Mouse (Mus musculus) hindbrain, embryonic 13.5 days (tissue): ENCODE measurements at regions not wholly inside any gene's neighbourhood (a gene's known extent, or its start where the extent isn't known, plus 50 kb on each side); places are given as distances from the start of the nearest gene placed in this dataset.
A peak's percentile ranks its signal among the peaks of the same experiment; 100 is the strongest.

Source experiments
- ATAC-seq: fragments of 200-750 bp; cut with Nextera tagmentation; 2 replicates; pipeline ENCODE4 v1.8.0; 2017; ENCODE audit warnings: moderate TSS enrichment; ENCODE audit not compliant: low FRiP score
- H3K27ac ChIP-seq: fragments of 300-500 bp; sonication (generic); 2 replicates; pipeline ENCODE4 v1.5.1; 2015; ENCODE audit warnings: inconsistent platforms, mild to moderate bottlenecking, moderate library complexity
- H3K27me3 ChIP-seq: fragments of 300-500 bp; sonication (generic); 2 replicates; pipeline ENCODE4 v1.6.1; 2015; ENCODE audit warnings: mild to moderate bottlenecking, inconsistent platforms
- H3K36me3 ChIP-seq: fragments of 300-500 bp; sonication (generic); 2 replicates; pipeline ENCODE4 v1.6.1; 2015; ENCODE audit warnings: mild to moderate bottlenecking, inconsistent platforms
- H3K4me1 ChIP-seq: fragments of 300-500 bp; sonication (generic); replicated peaks from 2 replicates; pipeline ENCODE4 v1.6.1; 2015; ENCODE audit warnings: inconsistent platforms
- H3K4me2 ChIP-seq: fragments of 300-500 bp; sonication (generic); 2 replicates; pipeline ENCODE4 v1.6.1; 2015; ENCODE audit warnings: inconsistent platforms, mild to moderate bottlenecking, moderate library complexity
- H3K4me3 ChIP-seq: fragments of 300-500 bp; sonication (generic); 2 replicates; pipeline ENCODE4 v1.5.1; 2015; ENCODE audit warnings: mild to moderate bottlenecking, inconsistent platforms
- H3K9ac ChIP-seq: fragments of 300-500 bp; sonication (generic); 2 replicates; pipeline ENCODE4 v1.6.1; 2015; ENCODE audit warnings: mild to moderate bottlenecking, inconsistent platforms
- H3K9me3 ChIP-seq: fragments of 300-500 bp; sonication (generic); 2 replicates; pipeline ENCODE4 v1.6.1; 2016; ENCODE audit warnings: inconsistent platforms
- WGBS: fragments of 180-500 bp; shearing (Covaris S2); methylation state at CpG from one replicate; pipeline ENCODE4 v1.1.7; 2015; 5-methylcytosine and 5-hydroxymethylcytosine counted together

DNA sequence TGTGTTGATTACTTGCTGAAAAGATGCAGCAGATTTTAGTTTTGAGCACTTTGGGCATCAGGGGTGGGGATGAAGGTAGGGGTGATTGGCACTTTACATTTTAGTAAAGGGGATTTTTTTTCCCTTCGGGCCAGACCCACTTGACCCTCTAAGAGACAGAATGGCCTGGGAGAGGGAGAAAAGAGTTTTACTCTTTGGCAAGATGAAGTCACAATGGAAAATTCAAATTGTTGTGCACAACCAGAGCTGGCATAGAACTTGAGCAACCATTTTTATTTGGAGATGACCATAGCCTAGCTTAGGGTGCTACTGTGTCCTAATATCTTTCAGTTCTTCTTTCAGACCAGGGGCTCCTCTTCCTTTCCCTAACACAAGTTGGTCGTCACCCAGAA lies 88.5 kb upstream of the Ssbp2 start:
- peaks cover 57% of the 10 kb centered on the region for H3K4me1 ChIP-seq
- H3K27me3 ChIP-seq: no peaks in the 10 kb centered on the region
- H3K9ac ChIP-seq: peak overlapping the region; percentile 58; the same call in 1 of the 2 replicates
- no peaks in the 10 kb centered on the region for H3K9me3 ChIP-seq
- 21% methylated on average over 2 of the region's 2 CpGs for whole genome bisulfite sequencing
- H3K4me2 ChIP-seq: peak overlapping the region; percentile 73
- H3K27ac ChIP-seq: peak overlapping the region; percentile 97
- no peaks in the 10 kb centered on the region for H3K36me3 ChIP-seq
- no peak for ATAC-seq
- peak overlapping the region; percentile 41 for H3K4me3 ChIP-seq

DNA sequence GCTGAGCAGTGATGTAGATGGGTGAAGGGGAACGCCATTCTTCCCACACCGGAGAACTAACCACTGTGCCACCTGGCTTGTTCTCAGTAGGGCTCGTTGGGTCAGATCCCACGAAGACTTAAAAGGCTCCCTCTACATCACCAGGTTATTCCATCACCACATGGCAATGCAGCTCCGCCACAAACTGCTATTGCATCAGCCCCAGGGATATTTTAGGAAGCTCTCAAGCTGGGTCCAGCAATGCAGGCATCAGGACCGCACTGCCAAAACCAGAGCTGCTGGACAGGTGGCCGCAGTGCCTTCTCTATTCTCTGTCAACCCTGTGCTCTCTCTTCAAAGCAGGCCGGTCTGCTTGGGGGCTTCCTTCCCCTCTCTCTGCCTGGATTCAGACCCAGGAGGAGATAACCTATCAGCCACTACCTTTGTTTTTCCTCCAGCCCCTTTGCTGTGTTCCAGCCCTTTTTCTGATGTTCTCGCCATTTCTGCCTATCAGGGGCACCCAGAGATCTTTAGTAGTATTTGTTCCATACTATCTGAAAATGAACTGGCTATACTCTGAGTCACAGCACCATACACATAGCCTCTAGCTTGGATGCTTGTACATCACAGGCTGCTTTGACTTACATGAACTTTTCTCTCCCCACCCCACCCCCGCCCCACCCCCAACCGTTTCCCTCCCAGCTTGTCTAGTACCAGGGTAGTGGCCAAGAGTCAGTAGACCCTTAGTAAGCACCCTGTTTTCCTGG lies 87.8 kb upstream of the Ssbp2 start:
- no peak for ATAC-seq
- H3K27ac ChIP-seq: peak overlapping the region; percentile 97
- no peaks in the 10 kb centered on the region for H3K27me3 ChIP-seq
- peaks cover 54% of the 10 kb centered on the region for H3K4me1 ChIP-seq
- no peak overlapping the region for H3K9ac ChIP-seq
- no peaks in the 10 kb centered on the region for H3K9me3 ChIP-seq
- H3K36me3 ChIP-seq: no peaks in the 10 kb centered on the region
- no peak overlapping the region for H3K4me3 ChIP-seq
- 61% methylated on average over 11 of the region's 11 CpGs for WGBS
- H3K4me2 ChIP-seq: no peak overlapping the region

DNA sequence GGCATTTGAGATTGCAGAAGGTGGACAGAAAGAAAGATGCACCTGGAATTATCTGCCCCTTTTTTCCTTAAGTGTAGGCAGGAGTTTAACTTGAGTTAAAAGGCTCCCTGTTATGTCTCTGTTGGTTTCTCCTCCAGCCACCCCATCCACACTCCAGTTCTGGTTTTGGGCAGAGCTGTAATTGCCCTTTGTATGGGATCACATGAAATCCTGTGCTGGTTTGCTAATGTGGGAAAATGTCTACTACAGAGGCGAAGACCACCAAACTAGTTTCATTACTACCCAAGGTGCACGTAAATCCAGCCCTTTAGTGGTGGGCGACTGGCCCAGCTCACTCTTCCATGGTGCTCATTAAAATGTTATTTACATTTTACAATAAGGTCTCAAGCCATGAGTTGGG lies 85.9 kb upstream of the Ssbp2 start:
- Histone ChIP-seq H3K36me3 (no peaks in the 10 kb centered on the region), H3K4me1 (peaks cover 53% of the 10 kb centered on the region), H3K9me3 (no peaks in the 10 kb centered on the region), H3K27ac (peak overlapping the region; percentile 58), H3K27me3 (no peaks in the 10 kb centered on the region), H3K4me3 (no peak overlapping the region), H3K9ac (no peak overlapping the region), H3K4me2 (no peak overlapping the region; the same call in 1 of the 2 replicates)
- ATAC-seq: no peak
- 3% methylated on average over 3 of the region's 3 CpGs for WGBS

DNA sequence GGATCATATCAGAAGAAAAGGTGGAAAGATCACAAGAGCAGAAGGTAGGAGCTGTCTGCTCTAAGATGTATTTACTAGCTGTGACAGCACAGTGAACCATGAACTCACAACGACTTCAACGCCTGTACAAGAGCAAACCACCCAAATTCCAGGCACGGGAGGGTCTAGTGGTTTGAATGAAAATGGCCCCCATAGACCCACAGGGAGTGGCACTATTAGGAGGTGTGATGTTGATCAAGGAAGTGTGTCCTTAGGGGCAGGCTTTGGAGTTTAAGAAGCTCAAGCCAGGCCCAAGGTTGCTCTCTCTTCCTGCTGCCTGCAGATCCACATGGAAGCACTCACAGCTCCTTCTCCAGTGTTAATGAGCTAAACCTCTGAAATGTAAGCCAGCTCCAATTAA lies 83.5 kb upstream of the Ssbp2 start:
- H3K4me1 ChIP-seq: peaks cover 33% of the 10 kb centered on the region
- H3K9me3 ChIP-seq: no peaks in the 10 kb centered on the region
- H3K4me3 ChIP-seq: no peak overlapping the region
- WGBS: 93% methylated on average over 3 of the region's 3 CpGs
- ATAC-seq: no peak
- no peaks in the 10 kb centered on the region for H3K27me3 ChIP-seq
- H3K4me2 ChIP-seq: no peak overlapping the region
- H3K27ac ChIP-seq: no peak overlapping the region
- no peak overlapping the region for H3K9ac ChIP-seq
- no peaks in the 10 kb centered on the region for H3K36me3 ChIP-seq

GRCm38 (mm10) chr13:91377428-91377827 lies 82.7 kb upstream of the Ssbp2 start:
- WGBS: 95% methylated on average over 7 of the region's 7 CpGs

GRCm38 (mm10) chr13:91377972-91378371 lies 82.1 kb upstream of the Ssbp2 start:
- Histone ChIP-seq H3K27me3 (no peaks in the 10 kb centered on the region), H3K9me3 (no peaks in the 10 kb centered on the region), H3K36me3 (no peaks in the 10 kb centered on the region), H3K4me3 (no peak overlapping the region), H3K4me1 (peaks cover 19% of the 10 kb centered on the region), H3K4me2 (no peak overlapping the region), H3K27ac (no peak overlapping the region), H3K9ac (no peak overlapping the region)
- no peak for ATAC-seq
- 81% methylated on average over 9 of the region's 9 CpGs for WGBS

More at GRCm38 (mm10) chr13:91377428-91377827, 82.7 kb upstream of the Ssbp2 start:
- Histone ChIP-seq H3K36me3 (no peaks in the 10 kb centered on the region), H3K27me3 (no peaks in the 10 kb centered on the region), H3K4me1 (peaks cover 25% of the 10 kb centered on the region), H3K9ac (no peak overlapping the region), H3K4me3 (no peak overlapping the region), H3K9me3 (no peaks in the 10 kb centered on the region), H3K4me2 (no peak overlapping the region), H3K27ac (no peak overlapping the region)
- ATAC-seq: no peak

GRCm38 (mm10) chr13:91385393-91385792 lies 74.7 kb upstream of the Ssbp2 start:
- H3K4me1 ChIP-seq: peaks cover 10% of the 10 kb centered on the region
- H3K36me3 ChIP-seq: no peaks in the 10 kb centered on the region
- no peak overlapping the region for H3K4me2 ChIP-seq
- H3K9ac ChIP-seq: no peak overlapping the region
- no peaks in the 10 kb centered on the region for H3K27me3 ChIP-seq
- WGBS: 48% methylated on average over 4 of the region's 4 CpGs
- H3K27ac ChIP-seq: no peak overlapping the region
- no peaks in the 10 kb centered on the region for H3K9me3 ChIP-seq
- H3K4me3 ChIP-seq: no peak overlapping the region
- ATAC-seq: no peak

DNA sequence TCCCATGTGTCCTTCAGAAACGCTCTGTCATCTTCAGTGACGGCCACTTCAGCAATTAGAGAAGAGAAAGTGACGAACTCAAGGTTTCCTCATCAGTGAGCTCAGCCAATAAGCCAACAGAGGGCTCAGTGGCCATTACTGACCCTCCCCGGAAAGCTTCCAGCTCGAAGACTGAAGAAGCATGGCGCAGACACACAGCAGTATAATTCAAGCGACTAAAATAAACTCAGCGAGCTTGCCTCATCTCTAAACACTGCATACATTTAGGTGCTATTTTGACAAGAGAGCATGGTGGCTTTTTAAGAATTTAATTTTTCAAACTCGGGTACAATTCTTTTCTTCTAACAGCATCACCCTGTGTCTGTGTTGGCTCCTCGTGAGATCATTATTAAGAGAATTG lies 72.2 kb upstream of the Ssbp2 start:
- no peaks in the 10 kb centered on the region for H3K36me3 ChIP-seq
- 52% methylated on average over 10 of the region's 10 CpGs for WGBS
- H3K27ac ChIP-seq: no peak overlapping the region
- H3K4me1 ChIP-seq: peaks cover 21% of the 10 kb centered on the region
- H3K4me2 ChIP-seq: no peak overlapping the region
- H3K9ac ChIP-seq: no peak overlapping the region
- H3K9me3 ChIP-seq: no peaks in the 10 kb centered on the region
- no peak overlapping the region for H3K4me3 ChIP-seq
- no peaks in the 10 kb centered on the region for H3K27me3 ChIP-seq
- no peak for ATAC-seq

- H3K4me3 ChIP-seq: no peak overlapping the region
- no peak overlapping the region for H3K27ac ChIP-seq
- H3K9ac ChIP-seq: no peak overlapping the region
- ATAC-seq: no peak
- no peaks in the 10 kb centered on the region for H3K36me3 ChIP-seq
- no peaks in the 10 kb centered on the region for H3K4me1 ChIP-seq
- H3K4me2 ChIP-seq: no peak overlapping the region
- H3K9me3 ChIP-seq: no peaks in the 10 kb centered on the region
- H3K27me3 ChIP-seq: no peaks in the 10 kb centered on the region
- WGBS: 92% methylated on average over 2 of the region's 2 CpGs
Observed at GRCm38 (mm10) chr13:91403632-91404031, 56.5 kb upstream of the Ssbp2 start.

GRCm38 (mm10) chr13:91405027-91405426 lies 55.1 kb upstream of the Ssbp2 start:
- no peak overlapping the region for H3K27ac ChIP-seq
- H3K36me3 ChIP-seq: no peaks in the 10 kb centered on the region
- H3K4me1 ChIP-seq: no peaks in the 10 kb centered on the region
- ATAC-seq: no peak
- H3K9ac ChIP-seq: no peak overlapping the region
- H3K4me2 ChIP-seq: no peak overlapping the region
- H3K9me3 ChIP-seq: no peaks in the 10 kb centered on the region
- no peaks in the 10 kb centered on the region for H3K27me3 ChIP-seq
- 91% methylated on average over 2 of the region's 2 CpGs for WGBS
- no peak overlapping the region for H3K4me3 ChIP-seq

DNA sequence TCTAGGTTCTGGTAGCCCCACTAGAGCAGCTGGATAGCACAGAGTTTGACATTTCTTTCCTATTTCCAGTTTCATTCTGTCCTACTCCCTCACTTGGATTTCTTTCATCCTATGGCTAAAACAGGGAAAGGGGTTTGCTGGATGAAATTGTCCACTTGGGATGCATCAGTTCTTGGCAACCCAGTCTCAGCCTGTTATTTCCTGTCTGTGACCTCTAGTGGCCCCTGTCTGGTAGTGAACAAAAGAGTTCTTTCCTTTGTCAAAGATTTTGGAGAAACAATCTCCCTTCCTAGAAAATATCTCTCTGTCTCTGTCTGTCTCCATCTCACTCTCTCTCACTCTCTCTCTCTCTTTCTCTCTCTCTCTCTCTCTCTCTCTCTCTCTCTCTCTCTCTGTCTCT lies 50.0 kb upstream of the Ssbp2 start:
- Histone ChIP-seq H3K36me3 (no peaks in the 10 kb centered on the region), H3K9ac (no peak overlapping the region), H3K9me3 (no peaks in the 10 kb centered on the region), H3K4me3 (no peak overlapping the region), H3K4me2 (no peak overlapping the region), H3K4me1 (no peaks in the 10 kb centered on the region), H3K27ac (no peak overlapping the region), H3K27me3 (no peaks in the 10 kb centered on the region)
- ATAC-seq: no peak
